Mouse (Mus musculus): ENCODE results near the gene Kmt2c. TPM values are rescaled to one million over a fixed set of nuclear protein-coding genes. Genes with fewer than 3 reads are reported as not detected.

Kmt2c gene
- total and polyA plus RNA-seq, 3 experiments, result 5.3 to 156 (median 50.2) TPM

- DNase-seq (ENCODE audit: low spot score), result no peak
- H3K4me3 ChIP-seq (ENCODE audit: low read depth, low read length), result no peak overlapping the region
- peaks cover 3% of the 10 kb centered on the region for H3K9me3 ChIP-seq (replicated peaks)
- H3K4me1 ChIP-seq (ENCODE audit: insufficient read depth, low read depth, low read length), result peaks cover 16% of the 10 kb centered on the region
- no peaks in the 10 kb centered on the region for H3K36me3 ChIP-seq (replicated peaks)
- ATAC-seq (ENCODE audit: extremely low read depth, insufficient number of reproducible peaks, low FRiP score, poor library complexity, severe bottlenecking), result no peak
- H3K27me3 ChIP-seq (ENCODE audit: insufficient read depth, low read length), result no peaks in the 10 kb centered on the region
- TF ChIP-seq GATA2 (IDR thresholded peaks at IDR 0.05; ENCODE audit: borderline replicate concordance, low read depth, low read length) (no peak), TAL1 (conservative IDR thresholded peaks at IDR 0.05; ENCODE audit: low read depth, low read length) (no peak), GATA1 (IDR thresholded peaks at IDR 0.05; ENCODE audit: borderline replicate concordance, low read length) (no peak), CTCF (IDR thresholded peaks at IDR 0.05; ENCODE audit: low read depth, low read length) (no peak)
Measured at GRCm38 (mm10) chr5:25540412-25540811, 41.8 kb upstream of the Kmt2c start.

- H3K27me3 ChIP-seq (ENCODE audit: insufficient read depth, low read length), result no peaks in the 10 kb centered on the region
- no peak for DNase-seq (ENCODE audit: low spot score)
- H3K4me1 ChIP-seq (ENCODE audit: insufficient read depth, low read depth, low read length), result peaks cover 37% of the 10 kb centered on the region
- peak overlapping the region; percentile 25; the same call in 1 of the 2 replicates for H3K4me3 ChIP-seq (ENCODE audit: low read depth, low read length)
- no peaks in the 10 kb centered on the region for H3K36me3 ChIP-seq (replicated peaks)
- 0 out of 2 replicates have a peak, but pooled peaks have one; percentile 4 for ATAC-seq (ENCODE audit: extremely low read depth, insufficient number of reproducible peaks, low FRiP score, poor library complexity, severe bottlenecking)
- no peak for TF ChIP-seq POLR2AphosphoS5 (IDR thresholded peaks at IDR 0.05; ENCODE audit: insufficient replicate concordance, low read depth, low read length)
- TF ChIP-seq CTCF (IDR thresholded peaks at IDR 0.05; ENCODE audit: low read depth, low read length), result no peak
- no peak for TF ChIP-seq TAL1 (conservative IDR thresholded peaks at IDR 0.05; ENCODE audit: low read depth, low read length)
- TF ChIP-seq GATA2 (IDR thresholded peaks at IDR 0.05; ENCODE audit: borderline replicate concordance, low read depth, low read length), result no peak
- no peak for TF ChIP-seq GATA1 (IDR thresholded peaks at IDR 0.05; ENCODE audit: borderline replicate concordance, low read length)
- H3K9me3 ChIP-seq (replicated peaks), result peaks cover 3% of the 10 kb centered on the region
Measured at GRCm38 (mm10) chr5:25536921-25537409, 38.4 kb upstream of the Kmt2c start.

GRCm38 (mm10) chr5:25536451-25536850 is 37.9 kb upstream of the Kmt2c start:
- H3K4me1 ChIP-seq (ENCODE audit: insufficient read depth, low read depth, low read length), result peaks cover 42% of the 10 kb centered on the region
- H3K27me3 ChIP-seq (ENCODE audit: insufficient read depth, low read length), result no peaks in the 10 kb centered on the region
- DNase-seq (ENCODE audit: low spot score), result no peak
- no peak overlapping the region for H3K4me3 ChIP-seq (ENCODE audit: low read depth, low read length)
- peaks cover 3% of the 10 kb centered on the region for H3K9me3 ChIP-seq (replicated peaks)
- no peaks in the 10 kb centered on the region for H3K36me3 ChIP-seq (replicated peaks)
- ATAC-seq (ENCODE audit: extremely low read depth, insufficient number of reproducible peaks, low FRiP score, poor library complexity, severe bottlenecking), result no peak
- TF ChIP-seq TAL1 (conservative IDR thresholded peaks at IDR 0.05; ENCODE audit: low read depth, low read length) (no peak), GATA2 (IDR thresholded peaks at IDR 0.05; ENCODE audit: borderline replicate concordance, low read depth, low read length) (no peak), POLR2AphosphoS5 (IDR thresholded peaks at IDR 0.05; ENCODE audit: insufficient replicate concordance, low read depth, low read length) (no peak), CTCF (IDR thresholded peaks at IDR 0.05; ENCODE audit: low read depth, low read length) (no peak), GATA1 (IDR thresholded peaks at IDR 0.05; ENCODE audit: borderline replicate concordance, low read length) (no peak)

DNA sequence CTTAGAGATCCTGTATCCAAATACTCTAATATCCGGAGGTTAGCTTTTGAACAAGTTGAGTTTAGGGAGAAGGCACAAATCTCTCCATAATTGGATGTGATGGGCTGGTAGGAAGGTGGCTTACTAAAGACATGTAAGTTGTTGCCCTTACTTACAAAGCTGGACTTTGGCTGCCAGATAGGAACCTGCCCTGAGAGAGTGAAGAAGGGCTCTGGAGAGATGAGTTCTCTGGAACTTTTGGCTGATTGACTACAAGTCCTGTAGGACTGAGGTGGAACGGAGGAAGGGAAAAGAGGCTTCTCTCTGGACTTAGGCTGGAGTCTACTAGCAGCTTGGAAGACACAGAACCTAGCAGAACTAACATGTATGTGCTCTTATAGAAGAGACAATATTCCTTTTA is 37.0 kb upstream of the Kmt2c start:
- Histone ChIP-seq H3K4me3 (ENCODE audit: low read depth, low read length) (no peak overlapping the region), H3K36me3 (replicated peaks) (no peaks in the 10 kb centered on the region), H3K4me1 (ENCODE audit: insufficient read depth, low read depth, low read length) (peaks cover 44% of the 10 kb centered on the region), H3K27me3 (ENCODE audit: insufficient read depth, low read length) (no peaks in the 10 kb centered on the region), H3K9me3 (replicated peaks) (peaks cover 3% of the 10 kb centered on the region)
- DNase-seq (ENCODE audit: low spot score), result no peak
- no peak for ATAC-seq (ENCODE audit: extremely low read depth, insufficient number of reproducible peaks, low FRiP score, poor library complexity, severe bottlenecking)
- TF ChIP-seq POLR2AphosphoS5 (IDR thresholded peaks at IDR 0.05; ENCODE audit: insufficient replicate concordance, low read depth, low read length) (no peak), CTCF (IDR thresholded peaks at IDR 0.05; ENCODE audit: low read depth, low read length) (no peak), GATA1 (IDR thresholded peaks at IDR 0.05; ENCODE audit: borderline replicate concordance, low read length) (no peak), GATA2 (IDR thresholded peaks at IDR 0.05; ENCODE audit: borderline replicate concordance, low read depth, low read length) (no peak), TAL1 (conservative IDR thresholded peaks at IDR 0.05; ENCODE audit: low read depth, low read length) (no peak)

DNA sequence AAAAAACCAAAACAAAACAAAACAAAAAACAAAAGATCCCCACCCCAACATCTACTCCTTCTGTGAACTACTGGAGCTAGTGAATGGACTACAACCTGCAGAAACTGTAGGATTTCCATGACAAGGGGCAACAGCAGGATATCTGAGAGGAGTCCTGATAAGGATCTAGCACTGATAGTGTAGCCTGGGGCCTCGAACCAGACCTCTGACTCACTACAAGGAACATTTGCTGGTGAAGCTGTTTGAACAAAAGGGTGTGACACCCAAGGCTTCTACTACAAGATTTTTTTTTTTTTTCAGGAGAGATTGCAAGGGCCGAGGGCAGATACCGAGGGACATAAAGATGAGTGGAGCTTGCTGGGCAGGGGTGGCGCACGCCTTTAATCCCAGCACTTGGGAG is 34.7 kb upstream of the Kmt2c start:
- H3K27me3 ChIP-seq (ENCODE audit: insufficient read depth, low read length), result no peaks in the 10 kb centered on the region
- peak; percentile 60; the same call in 1 of the 2 replicates for TF ChIP-seq GATA2 (IDR thresholded peaks at IDR 0.05; ENCODE audit: borderline replicate concordance, low read depth, low read length)
- no peak for TF ChIP-seq CTCF (IDR thresholded peaks at IDR 0.05; ENCODE audit: low read depth, low read length)
- no peak overlapping the region for H3K4me3 ChIP-seq (ENCODE audit: low read depth, low read length)
- ATAC-seq (ENCODE audit: extremely low read depth, insufficient number of reproducible peaks, low FRiP score, poor library complexity, severe bottlenecking) (no peak), DNase-seq (ENCODE audit: low spot score) (no peak)
- H3K4me1 ChIP-seq (ENCODE audit: insufficient read depth, low read depth, low read length), result peaks cover 53% of the 10 kb centered on the region
- H3K9me3 ChIP-seq (replicated peaks), result peaks cover 3% of the 10 kb centered on the region
- H3K36me3 ChIP-seq (replicated peaks), result no peaks in the 10 kb centered on the region

GRCm38 (mm10) chr5:25532256-25533147 is 33.9 kb upstream of the Kmt2c start:
- TF ChIP-seq GATA2 (IDR thresholded peaks at IDR 0.05; ENCODE audit: borderline replicate concordance, low read depth, low read length), result no peak
- TF ChIP-seq TAL1 (conservative IDR thresholded peaks at IDR 0.05; ENCODE audit: low read depth, low read length), result peak; percentile 6; the same call in 1 of the 2 replicates
- Histone ChIP-seq H3K9me3 (replicated peaks) (peaks cover 1% of the 10 kb centered on the region), H3K27me3 (ENCODE audit: insufficient read depth, low read length) (no peaks in the 10 kb centered on the region), H3K36me3 (replicated peaks) (no peaks in the 10 kb centered on the region), H3K4me1 (ENCODE audit: insufficient read depth, low read depth, low read length) (peaks cover 61% of the 10 kb centered on the region), H3K4me3 (ENCODE audit: low read depth, low read length) (peak overlapping the region; percentile 65; the same call in 1 of the 2 replicates)
- DNase-seq (ENCODE audit: low spot score) (peak; percentile 75), ATAC-seq (ENCODE audit: extremely low read depth, insufficient number of reproducible peaks, low FRiP score, poor library complexity, severe bottlenecking) (peak; percentile 36)
